Mouse (Mus musculus) midbrain, embryonic 15.5 days (tissue): ENCODE results near the gene Lamc3. TPM values are rescaled to one million over a fixed set of nuclear protein-coding genes. Genes with fewer than 3 reads are reported as not detected.

Source experiments
- ATAC-seq: fragments of 200-750 bp; cut with Nextera tagmentation; replicated peaks from 2 replicates; pipeline ENCODE4 v1.8.0; 2017; ENCODE audit warnings: moderate TSS enrichment
- H3K27ac ChIP-seq: fragments of 300-500 bp; sonication (generic); 2 replicates; pipeline ENCODE4 v1.5.1; 2015; ENCODE audit warnings: mild to moderate bottlenecking, inconsistent platforms
- H3K27me3 ChIP-seq: fragments of 300-500 bp; sonication (generic); replicated peaks from 2 replicates; pipeline ENCODE4 v1.6.1; 2015; ENCODE audit warnings: inconsistent platforms
- H3K36me3 ChIP-seq: fragments of 300-500 bp; sonication (generic); replicated peaks from 2 replicates; pipeline ENCODE4 v1.6.1; 2015; ENCODE audit warnings: inconsistent platforms
- H3K4me1 ChIP-seq: fragments of 300-500 bp; sonication (generic); 2 replicates; pipeline ENCODE4 v1.6.1; 2015; ENCODE audit warnings: inconsistent platforms
- H3K4me2 ChIP-seq: fragments of 300-500 bp; sonication (generic); 2 replicates; pipeline ENCODE4 v1.6.1; 2015; ENCODE audit warnings: inconsistent platforms, mild to moderate bottlenecking, moderate library complexity
- H3K4me3 ChIP-seq: fragments of 300-500 bp; sonication (generic); 2 replicates; pipeline ENCODE4 v1.5.1; 2015; ENCODE audit warnings: mild to moderate bottlenecking, inconsistent platforms
- H3K9ac ChIP-seq: fragments of 300-500 bp; sonication (generic); 2 replicates; pipeline ENCODE4 v1.6.1; 2015; ENCODE audit warnings: mild to moderate bottlenecking, inconsistent platforms
- H3K9me3 ChIP-seq: fragments of 300-500 bp; sonication (generic); 2 replicates; pipeline ENCODE4 v1.6.1; 2016; ENCODE audit warnings: inconsistent platforms
- WGBS: fragments of 180-500 bp; shearing (Covaris S2); methylation state at CpG from one replicate; pipeline ENCODE4 v1.1.7; 2015; ENCODE audit warnings: mixed read lengths; 5-methylcytosine and 5-hydroxymethylcytosine counted together
- polyA plus RNA-seq: library from polyadenylated mRNA; unstranded; fragments of >200 nt; fragmentation: Nextera tagmentation; extraction: Ambion mirVana; gene quantifications from 2 replicates; pipeline ENCODE4 v1.2.1, GENCODE M21; 2015

Gene Lamc3
- polyA plus RNA-seq, 1 experiment from 2014 or later = 6.2 TPM

DNA sequence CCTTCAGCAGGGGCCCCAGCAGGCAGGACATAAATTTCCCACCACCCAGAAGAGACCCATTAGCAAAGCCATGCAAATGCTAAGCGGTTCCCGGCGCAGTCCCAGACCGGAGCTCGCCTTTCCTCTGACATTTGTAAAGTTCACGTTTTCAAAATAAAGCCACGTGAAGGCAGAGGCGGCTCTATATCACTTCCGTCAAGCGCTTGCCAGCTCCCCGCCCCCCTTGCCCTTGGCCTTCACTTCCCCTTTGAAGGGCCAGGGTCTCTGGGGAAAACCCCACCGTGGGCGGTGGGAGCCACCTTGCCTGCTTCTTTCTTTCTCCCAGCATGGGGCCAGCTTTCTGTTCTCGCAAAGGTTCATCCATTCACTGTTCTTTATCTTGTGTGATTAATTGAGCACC, 6.2 kb upstream of the Lamc3 start:
- WGBS = 6% methylated on average over 14 of the region's 14 CpGs
- Histone ChIP-seq H3K4me1 (peaks cover 18% of the 10 kb centered on the region), H3K36me3 (no peaks in the 10 kb centered on the region), H3K9ac (no peak overlapping the region), H3K27me3 (peaks cover 41% of the 10 kb centered on the region), H3K9me3 (no peaks in the 10 kb centered on the region), H3K27ac (no peak overlapping the region), H3K4me3 (no peak overlapping the region), H3K4me2 (no peak overlapping the region)
- ATAC-seq = no peak

DNA sequence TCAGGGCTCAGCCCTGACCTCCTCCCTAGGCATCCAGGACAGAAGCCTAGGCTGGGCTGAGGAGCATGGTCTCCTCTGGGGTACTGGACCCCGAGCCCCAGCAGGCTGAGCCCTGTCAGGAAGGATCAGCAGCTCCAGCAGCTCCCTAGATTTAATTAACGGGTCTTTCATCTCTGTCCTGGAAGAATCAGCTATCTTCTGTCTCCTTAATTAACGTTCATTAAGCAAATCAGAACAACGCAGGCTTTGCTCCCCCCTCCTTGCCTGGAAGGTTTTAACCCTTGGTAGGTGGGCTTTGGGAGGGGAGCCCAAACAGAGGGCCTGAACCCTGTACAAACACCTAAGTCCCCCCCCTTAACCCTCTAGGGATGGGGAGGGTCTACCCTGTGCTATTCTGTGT, 4.0 kb upstream of the Lamc3 start:
- no peak overlapping the region for H3K4me3 ChIP-seq
- H3K27me3 ChIP-seq = peaks cover 63% of the 10 kb centered on the region
- no peak; the same call in 1 of the 2 replicates for ATAC-seq
- H3K4me2 ChIP-seq = no peak overlapping the region
- no peaks in the 10 kb centered on the region for H3K9me3 ChIP-seq
- H3K36me3 ChIP-seq = no peaks in the 10 kb centered on the region
- H3K4me1 ChIP-seq = peaks cover 16% of the 10 kb centered on the region
- WGBS = 18% methylated on average over 4 of the region's 4 CpGs
- H3K27ac ChIP-seq = 0 out of 2 replicates have a peak overlapping the region, but pooled peaks have one; percentile 9
- H3K9ac ChIP-seq = no peak overlapping the region

DNA sequence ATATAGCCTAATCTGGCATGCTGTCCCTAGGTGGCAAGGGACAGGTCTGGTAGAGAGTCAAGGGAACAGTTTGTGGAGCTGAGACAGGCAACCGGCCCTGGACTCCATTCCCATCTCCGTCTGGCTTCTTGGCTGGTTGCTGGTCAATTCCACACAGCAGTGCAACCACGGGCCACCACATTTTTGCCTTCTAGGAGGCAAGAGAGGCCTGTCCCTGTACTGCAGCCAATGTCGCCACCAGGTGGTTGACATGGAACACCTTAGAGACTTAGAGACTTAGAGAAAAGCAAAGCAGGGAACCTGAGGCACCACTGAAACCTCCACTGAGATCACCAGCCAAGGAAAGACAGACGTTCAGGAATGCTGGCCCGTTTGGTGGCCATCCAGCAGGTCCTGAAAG, 2.3 kb upstream of the Lamc3 start:
- H3K4me1 ChIP-seq = peaks cover 16% of the 10 kb centered on the region
- H3K36me3 ChIP-seq = no peaks in the 10 kb centered on the region
- H3K4me3 ChIP-seq = no peak overlapping the region
- H3K9me3 ChIP-seq = no peaks in the 10 kb centered on the region
- 31% methylated on average over 6 of the region's 6 CpGs for WGBS
- peaks cover 73% of the 10 kb centered on the region for H3K27me3 ChIP-seq
- no peak for ATAC-seq
- no peak overlapping the region for H3K4me2 ChIP-seq
- no peak overlapping the region for H3K27ac ChIP-seq
- H3K9ac ChIP-seq = no peak overlapping the region

DNA sequence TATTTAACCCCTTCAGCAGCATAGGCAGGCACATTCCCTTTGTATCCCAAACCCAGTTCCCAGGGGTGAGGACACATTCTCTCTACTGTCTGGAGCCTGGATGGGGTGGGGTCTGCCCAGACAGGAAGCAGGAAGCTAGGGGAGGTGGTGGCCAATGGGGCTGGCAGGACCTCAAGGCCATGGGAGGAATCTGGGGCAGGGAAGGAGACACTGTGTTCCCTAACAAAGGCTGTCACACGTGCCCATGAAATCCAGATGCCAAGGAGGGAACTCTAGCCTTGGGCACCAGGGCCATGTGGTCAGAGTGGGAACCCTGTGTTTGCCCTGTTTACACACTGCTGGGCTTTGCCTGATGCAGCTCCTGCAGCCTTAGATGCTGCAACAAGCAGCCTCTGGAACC, 1.8 kb downstream of the Lamc3 start:
- H3K36me3 ChIP-seq = no peaks in the 10 kb centered on the region
- H3K9me3 ChIP-seq = no peaks in the 10 kb centered on the region
- peaks cover 5% of the 10 kb centered on the region; the same call in 1 of the 2 replicates for H3K4me1 ChIP-seq
- ATAC-seq = no peak
- H3K4me3 ChIP-seq = no peak overlapping the region
- H3K4me2 ChIP-seq = no peak overlapping the region
- H3K27me3 ChIP-seq = peaks cover 54% of the 10 kb centered on the region
- no peak overlapping the region for H3K27ac ChIP-seq
- WGBS = 55% methylated on average over 1 of the region's 1 CpGs
- H3K9ac ChIP-seq = no peak overlapping the region

DNA sequence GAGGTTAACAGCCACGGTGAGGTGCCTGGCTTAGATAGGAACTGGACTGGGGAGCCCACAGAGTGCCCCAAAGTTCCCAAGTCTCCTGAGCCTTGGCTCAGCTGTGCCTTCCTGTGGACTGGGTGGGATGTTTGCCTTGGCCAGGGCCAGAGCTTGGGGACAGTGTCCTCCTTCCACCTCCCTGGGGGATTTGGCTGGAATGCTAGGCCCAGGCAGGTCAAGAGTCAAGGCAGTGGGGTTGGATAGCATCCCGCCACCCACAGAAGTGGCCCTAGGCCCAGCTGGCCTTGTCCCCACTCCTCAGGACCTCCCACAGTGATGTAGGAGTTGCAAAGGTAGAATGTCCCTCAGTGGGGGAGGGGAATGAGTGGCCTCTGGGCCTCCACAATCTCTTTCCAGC, 4.1 kb downstream of the Lamc3 start:
- Histone ChIP-seq H3K4me3 (no peak overlapping the region), H3K36me3 (no peaks in the 10 kb centered on the region), H3K9me3 (no peaks in the 10 kb centered on the region), H3K27ac (no peak overlapping the region), H3K4me1 (peaks cover 8% of the 10 kb centered on the region; the same call in 1 of the 2 replicates), H3K27me3 (peaks cover 34% of the 10 kb centered on the region), H3K9ac (no peak overlapping the region), H3K4me2 (no peak overlapping the region)
- no peak for ATAC-seq
- WGBS = 92% methylated on average over 2 of the region's 2 CpGs

DNA sequence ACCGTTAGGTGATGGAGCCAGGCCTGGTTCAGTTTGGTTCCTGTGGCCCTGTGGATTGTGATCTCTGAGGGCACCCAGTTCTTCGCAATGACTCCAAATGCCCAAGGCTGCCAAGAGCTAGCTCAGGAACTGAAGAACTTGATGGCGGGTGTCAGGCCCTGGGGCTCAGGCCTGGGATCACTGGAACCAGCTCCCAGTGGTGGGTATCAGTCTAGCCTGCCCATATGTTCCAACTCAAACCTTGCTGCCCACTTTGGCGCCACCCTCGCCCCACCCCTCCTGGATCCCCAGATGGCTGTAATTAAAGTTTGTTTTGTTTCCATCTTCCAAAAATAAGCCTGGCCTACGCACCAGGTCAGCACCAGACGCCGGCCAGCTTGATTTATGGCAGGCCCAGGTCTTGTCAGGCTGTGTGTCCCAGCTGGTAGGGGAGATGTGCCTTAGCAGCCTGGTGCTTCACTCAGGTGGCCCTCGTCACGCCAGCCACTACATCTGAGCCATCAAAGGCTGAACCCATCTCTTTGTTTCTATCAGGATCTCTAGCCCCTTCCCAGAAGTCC, 6.1 kb downstream of the Lamc3 start:
- Histone ChIP-seq H3K9ac (no peak overlapping the region), H3K27me3 (peaks cover 15% of the 10 kb centered on the region), H3K9me3 (no peaks in the 10 kb centered on the region), H3K4me2 (no peak overlapping the region), H3K4me1 (0 out of 2 replicates have a peak, but pooled peaks cover 3% of the 10 kb centered on the region), H3K4me3 (no peak overlapping the region), H3K27ac (no peak overlapping the region), H3K36me3 (no peaks in the 10 kb centered on the region)
- no peak for ATAC-seq
- 81% methylated on average over 10 of the region's 10 CpGs for WGBS

DNA sequence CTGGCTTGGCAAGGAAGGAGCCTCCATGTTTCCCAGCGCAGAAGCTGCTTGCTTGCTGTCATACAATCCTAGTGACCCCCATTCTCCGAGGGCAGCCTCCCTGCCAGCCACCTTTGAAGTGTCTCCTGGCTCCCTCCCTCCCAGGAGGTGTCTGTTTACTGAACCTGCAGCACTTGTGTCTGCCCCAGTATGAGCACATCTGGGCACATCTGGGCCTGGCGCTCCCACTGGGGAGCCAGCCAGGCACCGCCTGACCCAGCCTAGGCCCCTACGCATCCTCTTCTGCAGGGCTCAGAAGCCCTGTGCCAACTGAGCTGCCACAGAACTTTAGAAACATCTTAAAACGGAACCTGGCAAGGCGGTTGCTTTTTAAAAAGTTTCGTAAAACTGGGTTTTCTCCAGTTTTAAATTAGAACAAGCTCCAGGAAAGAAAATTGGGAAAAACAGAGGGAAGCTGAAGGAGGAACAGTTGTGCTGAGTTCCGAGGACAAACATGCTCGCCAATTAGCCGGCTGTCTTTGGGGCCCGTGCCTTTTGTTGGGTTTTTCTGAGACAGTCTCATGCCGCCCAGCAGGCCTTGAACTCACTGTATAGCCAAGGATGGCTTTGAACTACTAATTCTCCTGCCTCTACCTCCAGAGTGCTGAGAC, 7.3 kb downstream of the Lamc3 start:
- Histone ChIP-seq H3K27me3 (peaks cover 8% of the 10 kb centered on the region; the same call in 1 of the 2 replicates), H3K9me3 (no peaks in the 10 kb centered on the region), H3K4me2 (no peak overlapping the region), H3K36me3 (no peaks in the 10 kb centered on the region), H3K4me3 (no peak overlapping the region), H3K27ac (no peak overlapping the region), H3K9ac (no peak overlapping the region), H3K4me1 (0 out of 2 replicates have a peak, but pooled peaks cover 3% of the 10 kb centered on the region)
- no peak for ATAC-seq
- WGBS = 57% methylated on average over 13 of the region's 13 CpGs

DNA sequence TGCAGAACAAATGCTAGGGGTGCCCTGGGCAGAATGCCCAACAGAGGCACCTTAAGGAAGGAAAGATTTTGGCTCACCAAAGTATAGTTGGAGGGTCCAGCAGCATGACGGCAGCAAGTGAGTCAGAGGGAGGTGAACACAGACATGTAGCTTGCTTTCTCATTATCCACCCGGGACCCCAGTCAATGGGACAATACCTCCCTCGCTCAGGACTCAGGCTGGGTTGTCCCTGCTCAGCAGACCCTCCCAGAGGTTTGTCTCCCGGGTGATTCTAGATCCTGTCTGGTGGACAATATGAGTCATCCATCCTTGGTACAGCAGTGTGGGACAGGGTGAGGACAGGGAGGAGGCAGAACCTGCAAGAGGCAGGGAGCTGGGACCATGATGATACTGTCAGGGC, 13.8 kb downstream of the Lamc3 start:
- H3K27me3 ChIP-seq = no peaks in the 10 kb centered on the region
- H3K9ac ChIP-seq = no peak overlapping the region
- H3K4me1 ChIP-seq = peaks cover 15% of the 10 kb centered on the region
- no peak overlapping the region for H3K4me2 ChIP-seq
- H3K9me3 ChIP-seq = no peaks in the 10 kb centered on the region
- no peaks in the 10 kb centered on the region for H3K36me3 ChIP-seq
- no peak overlapping the region for H3K27ac ChIP-seq
- no peak overlapping the region for H3K4me3 ChIP-seq
- ATAC-seq = no peak
- WGBS = 70% methylated on average over 4 of the region's 4 CpGs

DNA sequence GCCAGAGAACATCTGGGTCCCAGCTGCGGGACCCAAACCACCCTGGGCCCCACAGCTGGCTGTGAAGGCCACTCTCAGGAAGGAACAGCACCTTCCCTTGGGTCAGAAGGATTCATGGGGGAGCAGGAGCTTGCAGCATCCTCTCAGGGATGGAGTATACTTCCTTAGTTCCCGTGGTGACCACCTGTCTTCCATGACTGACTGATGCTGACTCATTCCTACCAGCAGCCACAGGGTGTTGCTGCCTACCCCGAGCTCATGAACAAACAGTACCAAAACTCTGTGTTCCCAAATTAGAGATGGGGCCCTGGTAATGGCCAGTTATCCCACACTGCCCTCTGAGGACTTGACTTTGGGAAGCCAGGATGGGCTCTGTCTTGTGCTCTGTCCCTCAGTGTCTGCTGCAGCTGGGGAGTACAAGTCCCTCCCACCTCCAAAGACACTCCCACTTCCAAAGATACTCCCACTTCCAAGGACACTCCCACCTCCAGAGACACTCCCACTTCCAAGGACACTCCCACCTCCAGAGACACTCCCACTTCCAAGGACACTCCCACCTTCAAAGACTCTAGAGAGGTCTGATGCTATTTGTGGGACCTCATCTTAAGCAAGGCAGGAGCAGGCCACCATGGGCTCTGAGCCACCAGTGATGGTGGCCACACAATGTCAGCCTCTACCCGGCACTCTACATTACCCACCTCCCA, 14.7 kb downstream of the Lamc3 start:
- Histone ChIP-seq H3K4me3 (no peak overlapping the region), H3K36me3 (no peaks in the 10 kb centered on the region), H3K9me3 (no peaks in the 10 kb centered on the region), H3K27ac (no peak overlapping the region), H3K4me2 (no peak overlapping the region), H3K4me1 (peaks cover 15% of the 10 kb centered on the region), H3K27me3 (no peaks in the 10 kb centered on the region), H3K9ac (no peak overlapping the region)
- 72% methylated on average over 4 of the region's 4 CpGs for WGBS
- ATAC-seq = no peak

DNA sequence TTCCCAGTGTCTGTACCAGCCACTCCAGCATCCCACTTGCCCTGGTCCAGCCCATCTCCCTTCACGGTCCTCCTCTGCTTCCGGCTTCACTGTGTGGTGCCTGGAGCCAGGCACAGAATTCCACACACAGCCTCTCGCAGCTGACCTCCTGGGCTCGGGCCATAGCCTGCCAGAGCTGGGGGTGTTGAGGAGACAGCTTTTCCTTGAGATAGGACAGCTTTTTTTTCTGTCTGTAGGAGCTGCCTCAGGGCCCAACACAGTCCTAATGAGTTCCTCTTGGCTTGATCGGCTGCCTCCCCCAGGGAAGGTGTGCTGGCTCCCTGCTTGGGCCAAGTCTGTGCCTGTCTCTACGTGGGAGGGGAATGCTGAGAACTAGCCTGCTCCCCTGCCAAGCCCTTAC, 17.0 kb downstream of the Lamc3 start:
- 11% methylated on average over 6 of the region's 6 CpGs for WGBS

DNA sequence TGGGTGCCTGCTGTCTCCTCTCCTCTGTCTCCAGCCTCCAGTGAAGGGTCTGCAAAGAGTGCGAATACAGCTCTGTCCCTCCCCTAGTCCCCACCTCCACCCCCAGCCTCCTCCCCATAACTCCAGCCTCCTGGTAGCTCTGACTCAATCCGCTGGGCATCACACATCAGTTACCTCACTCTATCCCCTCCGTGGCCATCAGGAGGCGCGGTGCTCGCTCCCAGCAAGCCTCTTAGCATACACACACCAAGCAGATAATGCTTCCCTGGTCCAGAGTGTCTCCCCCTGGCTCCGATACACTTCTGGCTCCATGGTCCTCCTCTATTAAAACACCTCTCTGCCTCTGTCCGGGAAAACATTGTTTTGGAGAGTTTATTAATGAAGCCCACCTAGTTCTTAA, 17.5 kb downstream of the Lamc3 start:
- ATAC-seq = no peak
- no peak overlapping the region for H3K27ac ChIP-seq
- WGBS = 8% methylated on average over 8 of the region's 8 CpGs
- H3K36me3 ChIP-seq = no peaks in the 10 kb centered on the region
- H3K9ac ChIP-seq = no peak overlapping the region
- H3K4me3 ChIP-seq = no peak overlapping the region
- no peaks in the 10 kb centered on the region for H3K27me3 ChIP-seq
- no peak overlapping the region for H3K4me2 ChIP-seq
- H3K4me1 ChIP-seq = peaks cover 13% of the 10 kb centered on the region
- H3K9me3 ChIP-seq = no peaks in the 10 kb centered on the region

More for the DNA sequence above, 17.0 kb downstream of the Lamc3 start:
- Histone ChIP-seq H3K4me3 (no peak overlapping the region), H3K4me2 (no peak overlapping the region), H3K27me3 (no peaks in the 10 kb centered on the region), H3K9ac (no peak overlapping the region), H3K9me3 (no peaks in the 10 kb centered on the region), H3K27ac (no peak overlapping the region), H3K4me1 (peaks cover 15% of the 10 kb centered on the region), H3K36me3 (no peaks in the 10 kb centered on the region)
- ATAC-seq = no peak

DNA sequence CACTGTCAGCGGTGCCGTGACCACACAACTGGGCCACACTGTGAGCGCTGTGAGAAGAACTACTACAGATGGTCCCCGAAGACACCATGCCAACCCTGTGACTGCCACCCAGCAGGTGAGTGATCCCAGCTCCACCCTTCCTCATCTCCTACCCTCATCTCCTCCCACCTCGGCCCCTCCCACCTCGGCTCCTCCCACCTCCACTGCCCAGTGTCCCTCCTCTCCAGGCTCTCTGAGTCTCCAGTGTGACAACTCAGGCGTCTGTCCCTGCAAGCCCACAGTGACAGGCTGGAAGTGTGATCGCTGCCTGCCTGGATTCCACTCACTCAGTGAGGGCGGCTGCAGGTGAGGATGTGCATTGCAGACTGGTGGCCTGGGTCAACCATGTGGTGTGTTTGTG, 18.6 kb downstream of the Lamc3 start:
- ATAC-seq = no peak
- Histone ChIP-seq H3K9me3 (no peaks in the 10 kb centered on the region), H3K4me3 (no peak overlapping the region), H3K27ac (no peak overlapping the region), H3K4me2 (no peak overlapping the region), H3K27me3 (no peaks in the 10 kb centered on the region), H3K4me1 (peaks cover 9% of the 10 kb centered on the region; the same call in 1 of the 2 replicates), H3K9ac (no peak overlapping the region), H3K36me3 (no peaks in the 10 kb centered on the region)
- WGBS = 50% methylated on average over 9 of the region's 9 CpGs
